Mouse (Mus musculus): ENCODE results near the gene Vmn2r36. TPM values are rescaled to one million over a fixed set of nuclear protein-coding genes. Genes with fewer than 3 reads are reported as not detected.
"Not testable (repeated sequence)": the region's sequence is repeated elsewhere in the genome, so short reads cannot be mapped to it uniquely, and the experiment has no call there.

Gene Vmn2r36
- total RNA-seq (2015) (not detected in 2 replicates), total RNA-seq (2017) (not detected in 2 replicates)

- ATAC-seq (replicated peaks; ENCODE audit: poor library complexity), result not testable (repeated sequence)
These were observed at the start of gene Vmn2r36 for GRCm38 (mm10) chr7:7902395-7902794. Vmn2r36 (minus strand) TSS chr7:7902495.

Other genes with a start within 250 kb of the Vmn2r36 start
- not detected in 2 replicates for gene Vmn2r34, start 213.0 kb downstream of the Vmn2r36 start, total RNA-seq (2015)
- gene Vmn2r34, start 213.0 kb downstream of the Vmn2r36 start, total RNA-seq (2017), result not detected in 2 replicates
- gene Vmn2r35, start 82.6 kb downstream of the Vmn2r36 start, total RNA-seq (2015), result not detected in 2 replicates
- gene Vmn2r35, start 82.6 kb downstream of the Vmn2r36 start, total RNA-seq (2017), result not detected in 2 replicates

All from megakaryocyte progenitor cell, adult 5-6 weeks (primary cell).